Mouse (Mus musculus) brain, embryonic 14.5 days (tissue): ENCODE results near the gene Csnk2a2.

ENCODE experiments used
- CTCF ChIP-seq: fragments of 200-500 bp; IDR thresholded peaks from 2 replicates; pipeline ENCODE4 v1.5.1; 2012; ENCODE audit warnings: inconsistent platforms, mild to moderate bottlenecking, moderate library complexity, borderline replicate concordance; ENCODE audit not compliant: insufficient read depth, insufficient read length; ENCODE audit errors: extremely low read depth
- POLR2A ChIP-seq: fragments of 200-500 bp; IDR thresholded peaks from 2 replicates; pipeline ENCODE4 v1.6.1; 2012; ENCODE audit warnings: mild to moderate bottlenecking, inconsistent platforms, borderline replicate concordance; ENCODE audit not compliant: poor library complexity, insufficient read depth, insufficient read length, severe bottlenecking; ENCODE audit errors: extremely low read depth

DNA sequence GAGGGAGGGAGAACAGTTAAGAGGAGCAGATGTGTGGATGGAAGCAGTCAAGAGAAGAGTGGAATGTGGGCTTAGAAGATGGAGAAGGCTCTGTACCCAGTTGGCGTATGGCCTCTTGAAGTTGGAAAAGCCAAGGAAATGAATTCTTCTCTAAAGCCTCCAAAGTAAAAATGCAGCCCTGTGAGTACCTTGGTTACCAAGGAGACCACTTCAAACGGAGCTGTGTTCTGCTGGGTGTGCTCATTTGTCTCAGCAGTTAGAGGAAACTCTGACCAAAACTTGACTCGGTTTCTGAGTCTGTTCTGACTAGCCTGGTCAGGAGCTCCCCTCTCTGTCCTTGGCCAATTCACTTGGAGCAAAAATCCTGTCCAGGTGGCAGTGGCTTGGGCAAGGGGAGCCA lies 6.6 kb upstream of the Csnk2a2 start:
- TF ChIP-seq CTCF, result no peak
- no peak for TF ChIP-seq POLR2A
